Mouse (Mus musculus) neural tube, embryonic 13.5 days (tissue): ENCODE measurements at regions not wholly inside any gene's neighbourhood (a gene's known extent, or its start where the extent isn't known, plus 50 kb on each side); places are given as distances from the start of the nearest gene placed in this dataset.

ENCODE experiments used
- ATAC-seq: fragments of 200-750 bp; cut with Nextera tagmentation; 2 replicates; pipeline ENCODE4 v1.8.0; 2017; ENCODE audit warnings: low read depth, mild to moderate bottlenecking, moderate TSS enrichment, moderate library complexity
- H3K27ac ChIP-seq: fragments of 300-500 bp; sonication (generic); replicated peaks from 2 replicates; pipeline ENCODE4 v1.5.1; 2015; ENCODE audit warnings: moderate library complexity, mild to moderate bottlenecking, inconsistent platforms
- H3K27me3 ChIP-seq: fragments of 300-500 bp; sonication (generic); 2 replicates; pipeline ENCODE4 v1.6.1; 2015; ENCODE audit warnings: mild to moderate bottlenecking, inconsistent platforms
- H3K36me3 ChIP-seq: fragments of 300-500 bp; sonication (generic); 2 replicates; pipeline ENCODE4 v1.6.1; 2015; ENCODE audit warnings: mild to moderate bottlenecking, inconsistent platforms
- H3K4me1 ChIP-seq: fragments of 300-500 bp; sonication (generic); replicated peaks from 2 replicates; pipeline ENCODE4 v1.6.1; 2015; ENCODE audit warnings: inconsistent platforms
- H3K4me2 ChIP-seq: fragments of 300-500 bp; sonication (generic); 2 replicates; pipeline ENCODE4 v1.6.1; 2015; ENCODE audit warnings: inconsistent platforms, mild to moderate bottlenecking, moderate library complexity
- H3K4me3 ChIP-seq: fragments of 300-500 bp; sonication (generic); 2 replicates; pipeline ENCODE4 v1.5.1; 2015; ENCODE audit warnings: mild to moderate bottlenecking, inconsistent platforms
- H3K9ac ChIP-seq: fragments of 300-500 bp; sonication (generic); 2 replicates; pipeline ENCODE4 v1.6.1; 2015; ENCODE audit warnings: moderate library complexity, mild to moderate bottlenecking, inconsistent platforms
- H3K9me3 ChIP-seq: fragments of 300-500 bp; sonication (generic); 2 replicates; pipeline ENCODE4 v1.6.1; 2016; ENCODE audit warnings: inconsistent platforms
- WGBS: fragments of 180-500 bp; shearing (Covaris S2); methylation state at CpG from one replicate; pipeline ENCODE4 v1.1.7; 2015; 5-methylcytosine and 5-hydroxymethylcytosine counted together

DNA sequence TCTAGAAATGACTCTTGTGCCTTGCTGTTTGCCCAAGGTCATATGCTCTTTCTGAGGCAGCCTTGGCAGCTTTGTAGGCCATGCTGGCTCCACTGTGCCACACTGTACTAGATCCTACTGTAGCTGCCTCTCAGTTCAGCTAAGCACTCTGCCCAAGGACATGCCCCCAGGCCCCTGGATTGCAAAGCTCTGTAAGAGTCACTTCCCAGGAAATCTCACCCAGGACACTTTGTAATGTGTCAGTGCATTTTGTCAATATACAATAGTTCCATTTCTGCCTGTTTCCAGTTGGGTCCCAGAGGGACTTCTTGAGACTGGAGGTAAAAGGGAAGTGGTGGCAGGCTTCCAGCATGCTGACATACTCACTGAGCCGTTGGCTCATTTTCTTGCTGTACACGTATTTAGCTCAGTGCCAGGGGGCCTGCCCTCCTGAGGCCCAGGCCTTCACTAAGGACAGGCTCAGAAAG lies 287.6 kb upstream of the Eif4g2 start:
- no peaks in the 10 kb centered on the region for H3K36me3 ChIP-seq
- no peak overlapping the region for H3K4me2 ChIP-seq
- WGBS, result 40% methylated on average over 2 of the region's 2 CpGs
- H3K27me3 ChIP-seq, result no peaks in the 10 kb centered on the region
- ATAC-seq, result 0 out of 2 replicates have a peak, but pooled peaks have one; percentile 40
- H3K4me1 ChIP-seq, result peaks cover 23% of the 10 kb centered on the region
- H3K9ac ChIP-seq, result no peak overlapping the region
- no peak overlapping the region for H3K4me3 ChIP-seq
- H3K9me3 ChIP-seq, result no peaks in the 10 kb centered on the region
- H3K27ac ChIP-seq, result no peak overlapping the region

- Histone ChIP-seq H3K9ac (no peak overlapping the region), H3K27ac (no peak overlapping the region), H3K27me3 (no peaks in the 10 kb centered on the region), H3K36me3 (no peaks in the 10 kb centered on the region), H3K4me2 (no peak overlapping the region), H3K4me3 (no peak overlapping the region), H3K4me1 (peaks cover 11% of the 10 kb centered on the region), H3K9me3 (no peaks in the 10 kb centered on the region)
- ATAC-seq, result no peak
- WGBS, result 81% methylated on average over 2 of the region's 2 CpGs
These were observed 285.6 kb upstream of the Eif4g2 start for GRCm38 (mm10) chr7:111368296-111369004.

DNA sequence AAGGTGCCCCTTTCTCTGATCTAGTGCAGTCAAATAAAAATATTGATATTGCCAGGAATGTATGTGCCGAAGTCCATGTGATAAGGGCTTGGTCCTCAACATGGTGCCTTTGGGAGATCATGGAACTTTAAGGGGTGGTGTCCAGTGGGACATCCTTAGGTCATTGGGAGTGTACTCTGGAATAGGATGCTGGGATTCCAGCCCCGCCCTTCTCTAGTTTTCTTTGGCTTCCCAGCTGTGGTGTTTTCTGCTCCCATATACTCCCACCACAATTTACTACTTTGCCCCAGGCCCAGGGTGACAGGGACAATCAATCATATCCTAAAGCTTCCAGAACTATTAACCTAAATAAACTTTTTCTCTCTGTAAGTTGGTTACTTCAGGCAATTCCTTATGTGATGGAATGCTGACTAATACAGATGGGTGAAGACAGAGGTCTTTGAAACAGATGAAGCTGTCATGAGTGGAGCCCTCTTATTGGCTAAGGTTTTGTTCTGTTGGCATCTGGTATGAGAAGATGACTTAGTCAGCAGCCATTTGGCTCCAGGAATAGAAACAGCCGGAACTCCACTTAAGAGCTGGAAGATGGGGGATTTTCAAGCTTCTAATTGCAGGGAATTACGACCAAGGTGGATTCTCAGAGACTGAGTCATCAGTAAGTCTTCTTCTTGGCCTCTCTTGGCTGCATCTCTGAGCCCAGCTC lies 284.3 kb upstream of the Eif4g2 start:
- H3K4me1 ChIP-seq, result peaks cover 10% of the 10 kb centered on the region
- 82% methylated on average over 4 of the region's 4 CpGs for WGBS
- no peak overlapping the region for H3K4me3 ChIP-seq
- no peak overlapping the region for H3K9ac ChIP-seq
- no peaks in the 10 kb centered on the region for H3K36me3 ChIP-seq
- no peaks in the 10 kb centered on the region for H3K27me3 ChIP-seq
- no peak overlapping the region for H3K27ac ChIP-seq
- no peaks in the 10 kb centered on the region for H3K9me3 ChIP-seq
- H3K4me2 ChIP-seq, result no peak overlapping the region
- no peak for ATAC-seq

GRCm38 (mm10) chr7:111365384-111365783 lies 282.6 kb upstream of the Eif4g2 start:
- no peak for ATAC-seq
- no peak overlapping the region for H3K9ac ChIP-seq
- H3K9me3 ChIP-seq, result no peaks in the 10 kb centered on the region
- peaks cover 4% of the 10 kb centered on the region; the same call in 1 of the 2 replicates for H3K4me1 ChIP-seq
- H3K4me3 ChIP-seq, result no peak overlapping the region
- H3K27me3 ChIP-seq, result no peaks in the 10 kb centered on the region
- WGBS, result 61% methylated on average over 5 of the region's 5 CpGs
- H3K27ac ChIP-seq, result no peak overlapping the region
- no peak overlapping the region for H3K4me2 ChIP-seq
- no peaks in the 10 kb centered on the region for H3K36me3 ChIP-seq

DNA sequence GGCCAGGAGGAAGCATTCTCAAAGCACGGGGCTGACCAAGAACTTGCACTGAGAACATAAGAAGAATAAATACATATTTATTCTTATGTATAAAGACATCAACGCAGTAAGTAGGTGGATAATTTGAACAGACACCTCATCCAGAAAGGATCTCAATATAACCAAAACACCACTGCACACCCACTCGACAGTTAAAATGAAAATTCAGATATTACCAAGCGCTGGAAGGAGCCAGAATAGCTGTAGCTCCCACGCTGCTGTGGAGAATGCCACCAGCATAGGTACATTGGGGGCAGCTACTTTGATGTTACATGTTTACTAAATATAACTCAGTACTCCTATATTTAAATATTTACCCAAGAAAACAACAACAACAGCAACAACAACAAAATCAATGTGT lies 280.4 kb upstream of the Eif4g2 start:
- H3K9me3 ChIP-seq, result no peaks in the 10 kb centered on the region
- no peak for ATAC-seq
- no peak overlapping the region for H3K4me2 ChIP-seq
- H3K27me3 ChIP-seq, result no peaks in the 10 kb centered on the region; the same call in 1 of the 2 replicates
- no peaks in the 10 kb centered on the region for H3K36me3 ChIP-seq
- no peak overlapping the region for H3K27ac ChIP-seq
- WGBS, result 92% methylated on average over 5 of the region's 5 CpGs
- no peak overlapping the region for H3K9ac ChIP-seq
- no peak overlapping the region for H3K4me3 ChIP-seq
- H3K4me1 ChIP-seq, result no peaks in the 10 kb centered on the region

- Histone ChIP-seq H3K9me3 (no peaks in the 10 kb centered on the region), H3K4me3 (no peak overlapping the region), H3K27me3 (no peaks in the 10 kb centered on the region; the same call in 1 of the 2 replicates), H3K9ac (no peak overlapping the region), H3K27ac (no peak overlapping the region), H3K36me3 (no peaks in the 10 kb centered on the region), H3K4me2 (no peak overlapping the region), H3K4me1 (no peaks in the 10 kb centered on the region)
- 73% methylated on average over 4 of the region's 4 CpGs for WGBS
- ATAC-seq, result no peak
These were observed 279.8 kb upstream of the Eif4g2 start for GRCm38 (mm10) chr7:111362646-111363045.

GRCm38 (mm10) chr7:111355088-111355656 lies 272.3 kb upstream of the Eif4g2 start:
- no peak overlapping the region for H3K4me3 ChIP-seq
- no peaks in the 10 kb centered on the region for H3K36me3 ChIP-seq
- no peaks in the 10 kb centered on the region; the same call in 1 of the 2 replicates for H3K27me3 ChIP-seq
- H3K9ac ChIP-seq, result no peak overlapping the region
- no peak for ATAC-seq
- no peak overlapping the region for H3K4me2 ChIP-seq
- H3K4me1 ChIP-seq, result no peaks in the 10 kb centered on the region
- 91% methylated on average over 2 of the region's 2 CpGs for WGBS
- no peak overlapping the region for H3K27ac ChIP-seq
- H3K9me3 ChIP-seq, result no peaks in the 10 kb centered on the region

DNA sequence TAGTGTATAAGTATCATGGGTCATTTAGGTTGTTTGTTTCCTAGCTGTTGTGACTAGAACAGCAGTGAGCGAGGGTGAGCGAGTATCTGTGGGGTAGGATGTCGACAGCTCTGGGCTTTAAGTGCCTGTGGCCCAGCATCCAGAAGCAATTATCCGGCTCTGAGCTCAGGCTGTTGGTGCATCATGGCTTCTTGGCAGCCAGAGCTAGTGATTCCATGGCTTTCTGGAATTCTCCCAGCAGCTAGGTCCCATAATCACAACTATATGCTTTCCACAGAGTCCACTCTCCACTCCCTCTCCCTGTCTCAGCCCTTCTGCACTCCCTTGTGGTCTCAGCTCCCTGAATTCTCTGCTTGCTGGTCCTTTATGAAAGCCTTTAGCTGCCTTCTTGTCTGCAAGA lies 271.2 kb upstream of the Eif4g2 start:
- H3K36me3 ChIP-seq, result no peaks in the 10 kb centered on the region
- no peaks in the 10 kb centered on the region for H3K27me3 ChIP-seq
- 87% methylated on average over 4 of the region's 4 CpGs for WGBS
- no peak overlapping the region for H3K27ac ChIP-seq
- no peaks in the 10 kb centered on the region for H3K4me1 ChIP-seq
- H3K4me2 ChIP-seq, result no peak overlapping the region
- ATAC-seq, result no peak
- no peak overlapping the region for H3K4me3 ChIP-seq
- no peaks in the 10 kb centered on the region for H3K9me3 ChIP-seq
- H3K9ac ChIP-seq, result no peak overlapping the region

- Histone ChIP-seq H3K4me3 (no peak overlapping the region), H3K4me2 (no peak overlapping the region), H3K4me1 (no peaks in the 10 kb centered on the region), H3K36me3 (no peaks in the 10 kb centered on the region), H3K9ac (no peak overlapping the region), H3K27ac (no peak overlapping the region), H3K27me3 (no peaks in the 10 kb centered on the region), H3K9me3 (no peaks in the 10 kb centered on the region)
- no peak for ATAC-seq
- 91% methylated on average over 2 of the region's 2 CpGs for WGBS
These were observed 269.3 kb upstream of the Eif4g2 start for GRCm38 (mm10) chr7:111352176-111352575.

GRCm38 (mm10) chr7:111345117-111345516 lies 262.3 kb upstream of the Eif4g2 start:
- Histone ChIP-seq H3K4me1 (no peaks in the 10 kb centered on the region), H3K27ac (no peak overlapping the region), H3K9me3 (no peaks in the 10 kb centered on the region), H3K27me3 (no peaks in the 10 kb centered on the region), H3K4me2 (no peak overlapping the region), H3K4me3 (no peak overlapping the region), H3K9ac (no peak overlapping the region), H3K36me3 (no peaks in the 10 kb centered on the region)
- 65% methylated on average over 1 of the region's 1 CpGs for WGBS
- ATAC-seq, result no peak

- Histone ChIP-seq H3K27ac (no peak overlapping the region), H3K27me3 (no peaks in the 10 kb centered on the region), H3K4me2 (no peak overlapping the region), H3K36me3 (no peaks in the 10 kb centered on the region), H3K4me1 (no peaks in the 10 kb centered on the region), H3K4me3 (no peak overlapping the region), H3K9ac (no peak overlapping the region), H3K9me3 (no peaks in the 10 kb centered on the region)
- ATAC-seq, result no peak
- WGBS, result 55% methylated on average over 3 of the region's 3 CpGs
These were observed 254.2 kb upstream of the Eif4g2 start for GRCm38 (mm10) chr7:111337053-111337452.

DNA sequence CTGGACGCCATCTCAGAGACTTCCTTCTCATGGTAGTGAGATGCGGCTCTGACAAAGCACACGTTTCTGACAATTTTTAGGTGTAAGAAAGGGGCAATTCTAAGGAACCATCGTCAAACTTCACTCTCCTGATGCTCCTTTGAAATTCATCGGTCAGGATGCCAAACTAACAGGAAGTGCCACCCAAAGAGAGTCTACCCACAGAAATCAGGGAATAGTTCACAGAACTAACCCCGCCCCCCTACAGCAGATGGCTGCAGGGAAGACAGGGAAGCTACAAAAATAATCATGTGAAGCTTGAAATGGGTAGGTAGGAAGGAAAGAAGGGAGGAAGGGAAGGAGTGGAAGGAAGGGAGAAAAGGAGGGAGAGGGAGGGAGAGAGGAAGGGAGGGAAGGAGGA lies 240.1 kb upstream of the Eif4g2 start:
- WGBS, result 90% methylated on average over 6 of the region's 6 CpGs
- ATAC-seq, result no peak
- 0 out of 2 replicates have a peak, but pooled peaks cover 7% of the 10 kb centered on the region for H3K4me1 ChIP-seq
- H3K9me3 ChIP-seq, result peaks cover 2% of the 10 kb centered on the region; the same call in 1 of the 2 replicates
- no peak overlapping the region for H3K9ac ChIP-seq
- H3K36me3 ChIP-seq, result no peaks in the 10 kb centered on the region
- no peak overlapping the region for H3K4me3 ChIP-seq
- H3K4me2 ChIP-seq, result no peak overlapping the region
- no peak overlapping the region for H3K27ac ChIP-seq
- H3K27me3 ChIP-seq, result no peaks in the 10 kb centered on the region
